Mouse (Mus musculus) G1E-ER4 (cell line): ENCODE data around the gene Nf2. TPM values are rescaled to one million over a fixed set of nuclear protein-coding genes. Genes with fewer than 3 reads are reported as not detected.
A peak's percentile ranks its signal among the peaks of the same experiment; 100 is the strongest.

Experiments
- GATA1 ChIP-seq: IDR thresholded peaks from one replicate; pipeline ENCODE4 v1.8.0; 2012; ENCODE audit warnings: low read length, inconsistent platforms
- polyA plus RNA-seq: library from polyadenylated mRNA; stranded (reverse); fragments of >175 nt; gene quantifications from 2 replicates; pipeline ENCODE4 v1.2.3, GENCODE M21; 2012

Gene Nf2
- polyA plus RNA-seq, 1 experiment, result 79.6 TPM

DNA sequence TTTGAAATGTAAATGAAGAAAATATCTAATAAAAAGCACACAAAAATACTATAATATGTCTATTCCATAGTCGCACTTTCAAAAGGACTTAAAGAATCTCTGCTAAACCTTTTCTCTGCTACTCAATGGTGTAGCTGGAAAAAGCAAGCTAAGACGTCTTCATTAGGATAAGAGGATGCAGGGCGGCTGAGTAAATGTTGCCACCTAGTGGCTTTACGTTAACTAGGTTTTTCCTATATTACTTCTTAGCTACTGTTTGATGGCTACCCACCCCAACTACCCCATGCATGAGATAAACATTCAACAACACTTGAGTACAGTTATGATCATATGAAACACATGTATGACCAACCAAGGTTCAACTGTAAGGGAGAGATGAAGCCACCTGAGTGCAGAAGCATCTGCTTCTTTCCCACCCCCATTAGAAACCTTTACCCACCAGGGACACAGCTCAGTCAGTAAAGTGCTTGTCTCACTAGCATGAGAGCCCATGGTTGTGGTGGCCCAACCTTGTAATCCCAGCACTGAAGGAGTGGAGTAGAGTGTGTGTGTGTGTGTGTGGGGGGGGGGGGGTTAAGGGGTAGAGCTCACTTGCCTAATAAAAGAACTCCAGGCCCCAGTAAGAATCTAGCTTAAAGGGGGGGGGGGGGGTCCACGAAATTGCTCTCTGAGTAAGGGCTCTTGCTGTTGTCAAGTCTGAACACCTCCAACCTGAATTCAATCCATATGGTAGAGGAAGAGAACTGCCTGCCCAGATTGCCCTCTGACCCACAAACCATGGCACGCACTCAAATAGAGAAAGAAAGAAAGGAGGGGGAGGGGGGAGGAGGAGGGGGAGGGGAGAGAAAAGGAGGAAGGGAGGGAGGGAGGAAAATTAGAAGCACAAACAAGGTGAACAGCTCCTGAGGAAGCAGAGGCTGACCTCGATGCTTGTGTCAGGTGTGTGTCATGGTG is 27.6 kb downstream of the Nf2 start:
- TF ChIP-seq GATA1, result no peak

DNA sequence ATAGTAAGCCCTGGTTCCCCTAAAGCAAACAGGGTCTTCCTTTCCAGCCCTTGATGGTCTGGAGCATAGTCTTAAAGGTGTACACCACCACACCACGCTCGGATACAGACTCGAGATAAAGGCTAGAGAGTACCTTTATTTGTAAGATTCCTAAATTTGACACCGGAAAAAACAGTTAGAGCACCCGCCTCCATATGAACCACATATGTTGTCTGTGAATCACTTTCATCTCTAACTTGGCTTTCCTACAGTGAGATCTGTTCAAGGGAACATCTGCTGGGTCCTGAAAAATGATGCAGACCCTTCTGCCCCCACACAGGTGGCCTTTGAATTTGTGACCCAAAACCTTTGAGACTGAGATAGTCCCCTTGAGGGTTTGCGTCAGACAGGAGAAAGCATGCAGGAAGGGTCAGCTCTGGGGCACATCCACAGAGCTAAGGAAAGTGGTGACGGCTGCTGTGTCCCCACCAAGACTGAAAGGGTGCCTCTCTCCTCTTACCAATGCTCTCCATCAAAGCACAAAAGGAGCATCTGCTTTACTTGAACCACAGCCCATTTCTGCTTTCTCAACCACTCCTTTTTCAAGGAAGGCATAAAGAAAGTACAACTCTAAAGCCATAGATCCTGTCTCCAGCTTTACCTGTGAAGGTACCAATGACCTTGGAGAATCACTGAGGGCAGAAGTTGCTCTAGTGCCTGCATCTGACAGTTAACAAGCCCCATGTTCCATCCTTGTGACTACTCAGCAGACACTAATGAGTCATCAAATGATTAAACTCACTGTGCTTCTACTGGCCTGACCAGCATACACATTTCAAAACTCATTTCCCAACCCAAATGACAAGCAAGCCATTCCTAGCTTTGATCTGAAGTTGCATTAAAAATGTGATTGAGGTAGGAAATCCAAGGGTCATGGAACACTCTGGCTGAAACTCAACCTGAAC is 34.6 kb downstream of the Nf2 start:
- TF ChIP-seq GATA1, result no peak

DNA sequence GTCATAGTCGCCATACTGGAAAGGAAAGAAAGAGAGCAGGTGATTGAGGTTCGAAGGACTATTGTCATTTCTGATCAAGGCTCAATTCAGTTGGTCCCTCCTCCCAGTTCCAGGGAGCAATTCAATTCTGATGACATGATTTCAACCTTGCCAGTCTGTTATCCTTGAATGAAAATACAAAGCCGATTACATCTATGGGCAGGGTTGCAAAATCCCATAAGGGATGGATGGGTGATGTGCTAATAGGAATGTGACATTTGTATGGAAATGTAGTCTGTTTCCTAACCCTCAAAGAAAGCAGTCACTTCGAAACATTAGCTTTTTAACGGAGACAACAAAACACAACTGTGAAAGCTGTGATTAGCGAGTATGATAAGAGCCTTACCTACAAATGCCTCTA is 41.0 kb downstream of the Nf2 start:
- no peak for TF ChIP-seq GATA1

DNA sequence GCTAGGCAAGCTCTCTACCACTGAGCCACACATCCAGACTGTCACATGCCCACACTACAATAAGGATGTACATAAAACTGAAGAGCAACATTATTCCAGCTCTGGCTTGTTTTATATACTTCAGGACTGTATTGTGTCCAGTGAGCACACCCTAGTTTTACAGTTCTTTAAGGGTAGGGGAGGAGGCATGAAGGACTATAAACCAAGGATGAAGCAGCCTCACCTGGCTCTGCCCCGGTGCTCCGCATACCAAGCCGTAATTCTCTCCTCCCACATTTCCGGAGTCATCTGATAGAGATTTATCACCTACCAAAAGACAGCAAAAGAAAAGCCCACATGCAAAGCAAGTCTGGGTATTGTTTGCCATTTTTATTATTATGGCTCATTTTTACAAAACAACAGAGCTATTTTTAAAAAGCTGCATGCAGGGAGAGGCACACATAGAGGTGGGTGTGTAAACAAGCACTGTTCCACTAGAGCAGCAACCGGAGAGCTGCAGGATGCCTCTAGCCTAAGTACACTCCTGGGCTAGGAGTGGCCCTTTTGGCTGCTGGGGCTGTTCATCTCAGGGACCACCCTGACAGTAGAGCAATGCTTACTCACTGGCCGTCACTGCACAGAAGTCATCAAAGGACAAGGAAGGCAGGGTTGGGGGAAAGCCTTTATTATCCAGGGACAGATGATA is 43.2 kb downstream of the Nf2 start:
- TF ChIP-seq GATA1, result no peak

DNA sequence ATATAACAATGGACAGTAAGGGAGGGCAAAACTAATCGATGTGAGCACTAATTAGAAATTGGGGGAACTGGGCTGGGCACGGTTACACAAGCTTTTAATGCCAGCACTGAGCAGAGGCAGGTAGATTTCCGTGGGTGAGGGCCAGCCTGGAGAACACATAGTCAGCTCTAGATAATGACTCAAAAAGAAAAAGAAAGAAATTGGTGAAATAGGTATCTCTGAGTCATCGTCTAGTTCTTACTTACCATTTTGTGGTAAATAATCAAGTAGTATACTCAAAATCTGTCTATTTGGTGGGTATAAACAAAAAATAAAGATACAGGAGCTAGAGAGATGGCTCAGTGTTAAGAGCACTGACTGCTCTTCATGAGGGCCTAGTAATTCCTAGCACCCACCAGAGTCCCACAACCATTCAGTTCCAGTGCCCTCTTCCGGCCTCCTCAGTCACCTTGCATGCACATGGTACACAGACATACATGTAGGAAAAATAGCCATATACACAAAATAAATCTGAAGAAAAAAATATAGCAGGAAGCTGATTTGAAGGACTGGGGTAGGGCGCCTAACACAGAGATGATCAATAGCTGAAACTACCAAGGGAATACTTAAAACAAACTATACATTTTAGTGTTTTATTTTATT is 44.3 kb downstream of the Nf2 start:
- no peak for TF ChIP-seq GATA1

DNA sequence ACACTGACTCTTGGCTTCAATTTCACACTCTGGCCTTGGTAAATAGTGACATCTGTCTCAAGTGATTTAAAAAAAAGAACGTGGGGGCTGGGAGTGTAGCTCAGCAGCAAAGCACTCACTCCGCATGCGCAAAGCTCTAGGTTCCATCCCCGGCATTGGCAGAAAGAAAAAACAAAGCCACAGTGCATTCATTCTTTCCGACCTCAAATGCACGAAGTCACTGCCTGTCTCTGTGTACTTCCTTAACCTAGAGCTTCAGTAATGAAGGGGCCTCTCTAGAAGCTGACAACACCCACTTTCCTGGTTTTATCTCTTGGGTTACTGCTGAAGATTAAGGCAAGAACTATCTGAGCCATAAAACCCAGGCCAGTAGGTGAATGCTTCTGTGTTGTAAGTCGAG is 45.4 kb downstream of the Nf2 start:
- TF ChIP-seq GATA1, result peak; percentile 10

DNA sequence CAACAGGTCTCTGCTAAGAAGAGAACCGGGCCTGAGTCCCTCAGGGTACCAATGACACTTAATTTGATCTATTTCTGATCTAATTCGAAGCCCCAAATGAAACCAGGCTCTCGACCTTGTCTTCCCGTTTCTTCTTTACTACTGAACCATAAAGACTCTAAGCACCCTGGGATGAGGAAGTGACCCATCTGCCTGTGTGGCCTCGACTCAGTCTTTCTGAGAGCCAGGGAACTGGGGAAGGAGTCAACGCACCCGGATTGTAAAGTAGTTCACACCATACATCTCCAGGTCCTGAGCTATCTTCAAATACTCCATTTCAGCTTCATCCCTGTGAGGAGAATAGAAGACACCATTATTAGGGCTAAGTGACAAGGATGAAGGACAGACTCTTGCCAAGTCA is 45.9 kb downstream of the Nf2 start:
- no peak for TF ChIP-seq GATA1

DNA sequence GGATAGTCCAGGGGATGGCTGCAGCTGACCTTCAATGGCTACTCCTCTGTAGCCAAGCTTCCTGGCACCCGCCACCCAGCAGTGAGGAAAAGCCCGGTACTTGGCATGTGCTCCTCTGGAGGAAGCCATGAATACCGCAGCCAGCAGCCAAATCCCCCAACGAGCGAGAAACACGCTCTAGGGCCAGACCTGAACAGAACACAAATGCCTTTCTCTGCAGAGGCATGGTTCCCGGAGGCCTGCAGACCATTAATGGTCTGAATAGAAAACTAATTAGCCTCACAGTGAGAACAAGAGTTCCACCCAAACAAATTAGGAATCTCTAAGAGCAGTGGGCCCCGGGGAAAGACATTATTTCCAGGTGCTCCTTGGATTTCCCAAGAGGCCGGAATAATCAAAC is 46.3 kb downstream of the Nf2 start:
- no peak for TF ChIP-seq GATA1

DNA sequence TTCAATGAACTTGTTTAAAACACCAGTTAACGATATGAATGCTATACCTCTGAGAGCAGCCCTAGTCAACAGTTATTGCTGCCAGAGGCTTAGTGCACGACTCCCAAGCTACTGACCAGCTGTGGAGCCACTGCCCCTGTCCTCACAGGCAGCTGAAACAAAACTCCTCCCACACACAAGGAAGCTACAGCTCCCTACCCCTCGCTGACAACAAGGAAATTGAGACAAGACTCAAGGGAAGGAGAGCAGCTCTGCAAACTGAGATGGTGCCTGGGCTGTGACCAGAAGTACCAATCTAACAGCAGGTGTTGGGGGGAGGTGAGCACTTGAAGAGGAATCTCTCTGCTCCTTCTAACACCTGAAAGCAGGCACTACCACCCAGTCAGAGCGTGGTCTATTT is 48.7 kb downstream of the Nf2 start:
- no peak for TF ChIP-seq GATA1

DNA sequence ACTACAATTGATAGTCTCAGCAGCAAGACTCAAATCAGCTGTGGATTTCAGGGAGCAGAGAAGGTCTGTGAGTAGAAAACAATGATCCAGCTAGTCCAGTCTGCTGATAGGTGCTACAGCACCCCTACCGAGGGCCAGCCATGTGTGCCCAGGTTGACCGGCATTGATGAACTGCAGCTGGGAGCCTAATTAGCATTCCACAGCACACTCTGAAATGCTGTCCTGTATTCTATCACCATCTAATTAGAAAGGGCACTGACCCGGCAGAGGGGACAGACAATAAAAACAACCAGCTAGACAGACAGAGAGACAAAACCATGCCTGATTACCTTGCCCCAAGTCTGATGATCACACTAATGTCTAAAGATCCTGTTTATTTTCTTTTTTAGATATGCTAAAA is 56.3 kb downstream of the Nf2 start:
- no peak for TF ChIP-seq GATA1

DNA sequence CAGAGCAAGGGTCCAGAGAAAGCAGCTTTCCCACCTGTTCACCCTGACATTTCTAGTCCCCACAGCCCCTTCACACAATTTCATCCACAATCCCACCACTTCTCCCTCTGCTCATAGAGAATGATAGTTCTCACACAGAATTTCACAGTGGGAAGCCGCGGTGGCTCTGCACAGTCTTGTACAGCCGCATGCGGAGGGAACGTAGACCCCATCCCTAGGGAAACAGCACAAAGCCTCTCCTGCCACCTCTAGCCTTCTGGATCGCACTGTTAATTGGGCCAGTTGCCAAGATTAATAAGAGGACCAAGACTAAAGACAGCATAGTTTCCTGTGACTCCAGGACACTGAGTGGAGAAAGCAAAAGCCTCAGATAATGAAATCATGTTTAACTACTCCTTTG is 57.8 kb downstream of the Nf2 start:
- no peak for TF ChIP-seq GATA1

DNA sequence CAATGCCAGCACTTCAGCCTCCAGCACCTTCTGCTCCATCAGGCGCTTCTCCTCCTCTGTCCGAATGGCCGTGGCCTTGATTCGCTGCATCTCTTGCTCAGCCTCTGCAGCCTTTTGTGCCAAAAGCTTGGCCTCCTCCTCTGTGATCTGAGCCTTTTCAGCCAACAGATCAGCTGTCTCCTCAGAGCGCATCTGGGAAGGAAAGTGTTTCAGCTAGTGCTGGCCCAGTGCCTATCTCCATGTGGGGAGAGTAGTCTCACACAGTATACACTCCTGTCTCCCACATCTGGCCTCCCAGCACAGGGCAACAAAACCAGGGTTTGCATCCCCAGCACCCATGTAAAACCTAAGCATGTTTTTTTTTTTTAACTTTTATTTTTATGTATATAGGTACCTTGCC is 59.6 kb downstream of the Nf2 start:
- TF ChIP-seq GATA1, result no peak

DNA sequence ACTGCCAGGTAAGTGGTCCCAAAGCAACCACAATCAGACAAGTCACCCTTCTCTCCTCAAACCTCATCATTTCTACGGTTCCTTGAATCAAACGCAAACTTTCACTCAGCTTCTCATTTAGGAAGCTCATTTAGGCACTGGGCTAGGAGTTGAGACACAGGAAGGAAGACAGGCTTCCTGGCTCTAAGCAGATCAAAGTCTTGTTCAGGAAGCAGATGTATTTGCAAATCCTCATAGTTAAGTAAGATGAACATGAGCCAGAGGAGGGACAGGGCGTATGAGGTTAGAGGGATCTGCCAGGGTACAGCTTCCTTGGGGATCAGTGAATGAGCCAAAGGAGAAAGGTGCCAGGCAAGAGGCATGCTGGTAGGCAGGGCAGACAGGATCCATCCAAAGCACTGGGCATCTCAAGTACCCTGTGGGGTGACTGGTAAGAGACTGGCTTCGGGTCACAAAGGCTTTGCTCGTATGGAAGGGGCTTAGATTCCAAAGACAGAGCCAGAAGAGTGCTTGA is 64.7 kb downstream of the Nf2 start:
- no peak for TF ChIP-seq GATA1

DNA sequence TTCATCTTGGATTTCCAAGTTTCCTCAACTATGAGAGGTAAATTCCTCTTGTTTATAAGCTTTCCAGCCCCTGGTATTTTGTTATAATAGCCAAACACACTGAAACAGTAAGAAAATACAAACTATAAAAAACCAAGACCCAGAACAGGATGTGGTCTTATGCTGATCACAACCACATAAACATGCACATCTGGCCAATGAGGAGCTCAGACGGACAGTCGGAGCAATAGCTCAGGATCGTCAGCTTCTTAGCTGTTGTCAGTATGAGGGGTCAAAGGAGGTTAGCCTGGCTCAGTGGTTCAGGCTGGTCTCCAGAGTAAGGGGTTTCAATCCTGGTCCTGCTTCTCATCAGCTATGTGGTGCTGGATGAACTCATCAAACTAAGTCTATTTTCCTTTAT is 66.2 kb downstream of the Nf2 start:
- TF ChIP-seq GATA1, result no peak

DNA sequence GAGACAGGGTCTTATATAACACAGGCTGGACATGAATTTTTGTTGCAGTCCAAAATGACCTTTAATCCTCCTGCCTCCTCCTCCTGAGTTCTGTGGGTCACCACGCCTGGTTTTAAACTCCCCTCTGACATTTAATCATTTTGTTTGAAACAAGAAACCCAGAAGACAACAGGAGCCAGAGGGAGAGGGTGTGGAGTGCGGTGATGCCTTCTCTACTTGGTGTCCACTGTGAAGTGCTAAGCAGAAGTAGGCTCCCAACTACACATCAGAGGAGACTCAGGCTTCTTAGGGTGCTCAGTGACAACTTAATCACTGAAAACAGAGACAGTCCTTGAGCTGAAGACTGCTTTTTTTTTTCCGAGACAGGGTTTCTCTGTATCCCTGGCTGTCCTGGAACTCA is 68.4 kb downstream of the Nf2 start:
- no peak for TF ChIP-seq GATA1
